Comparison of ENCODE assay signal across 8 mouse cellular contexts in the genomic region with DNA sequence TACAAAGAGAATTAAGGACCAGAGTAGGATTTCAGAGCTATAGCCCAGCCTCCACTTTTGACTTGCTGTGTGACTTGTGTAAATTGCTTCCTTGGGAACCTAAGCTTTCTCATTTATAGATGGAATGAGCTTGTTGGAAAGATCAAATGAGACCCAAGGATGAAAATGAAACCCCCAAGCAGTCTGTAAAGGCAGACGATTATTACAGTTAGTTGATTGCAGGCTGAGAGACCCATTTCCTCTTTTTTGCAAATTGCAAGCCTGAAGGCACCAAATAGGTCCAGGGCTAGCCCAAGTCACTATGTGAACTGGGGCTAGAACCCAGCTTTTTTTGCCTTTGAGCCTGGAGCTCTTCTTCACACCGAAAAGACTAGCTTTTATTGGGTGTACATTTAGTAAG. TPM values are rescaled to one million over a fixed set of nuclear protein-coding genes. Genes with fewer than 3 reads are reported as not detected.
DNase-seq lines count a peak whose midpoint lies in the region; ATAC-seq lines count a peak whose summit lies in the region.

No protein-coding gene starts in this region.

- no peak for ATAC-seq in neural tube, embryonic 11.5 days (ENCODE audit: insufficient read depth, low FRiP score, low TSS enrichment)
- ATAC-seq in forebrain, embryonic 14.5 days: 0 out of 2 replicates have a peak, but pooled peaks have one; percentile 1
- no peak for ATAC-seq in liver, embryonic 12.5 days
- no peak for ATAC-seq in stomach, embryonic 14.5 days (ENCODE audit: insufficient number of reproducible peaks, insufficient read depth, low FRiP score, low read depth)

- no peaks in the 10 kb centered on the region for H3K9me3 ChIP-seq in neural tube, embryonic 11.5 days (ENCODE audit: control insufficient read depth, low read length)
- H3K9me3 ChIP-seq in forebrain, embryonic 14.5 days (replicated peaks; ENCODE audit: control insufficient read depth, low read length): no peaks in the 10 kb centered on the region
- no peaks in the 10 kb centered on the region for H3K9me3 ChIP-seq in liver, embryonic 12.5 days (replicated peaks)
- no peaks in the 10 kb centered on the region for H3K9me3 ChIP-seq in stomach, embryonic 14.5 days (ENCODE audit: control insufficient read depth, low read depth, low read length)

- no peaks in the 10 kb centered on the region for H3K4me1 ChIP-seq in neural tube, embryonic 11.5 days (ENCODE audit: control insufficient read depth, insufficient read depth, low read length)
- 0 out of 2 replicates have a peak, but pooled peaks cover 2% of the 10 kb centered on the region for H3K4me1 ChIP-seq in forebrain, embryonic 14.5 days (ENCODE audit: control insufficient read depth, insufficient read depth, low read length)
- H3K4me1 ChIP-seq in liver, embryonic 12.5 days: peaks cover 46% of the 10 kb centered on the region
- H3K4me1 ChIP-seq in stomach, embryonic 14.5 days (ENCODE audit: control insufficient read depth, insufficient read depth, low read length): no peaks in the 10 kb centered on the region

- no peak overlapping the region for H3K27ac ChIP-seq in neural tube, embryonic 11.5 days (ENCODE audit: low read depth, low read length)
- no peak overlapping the region for H3K27ac ChIP-seq in forebrain, embryonic 14.5 days (ENCODE audit: low read depth, low read length)
- H3K27ac ChIP-seq in liver, embryonic 12.5 days: peak overlapping the region; percentile 93
- no peak overlapping the region for H3K27ac ChIP-seq in stomach, embryonic 14.5 days (ENCODE audit: low read length)

- no peak for DNase-seq in neural tube, embryonic 11.5 days (ENCODE audit: low spot score)
- no peak for DNase-seq in neural tube, embryonic 10.5 days (ENCODE audit: extremely low spot score, low spot score)
- DNase-seq in forebrain, embryonic 14.5 days (ENCODE audit: low spot score): no peak
- no peak for DNase-seq in retina, postnatal 1 day
- no peak for DNase-seq in left cerebral cortex, postnatal 14 days (ENCODE audit: low spot score in 2 of 2)
- no peak for DNase-seq in cerebellum, adult 18-20 months

- no peaks in the 10 kb centered on the region for H3K27me3 ChIP-seq in neural tube, embryonic 11.5 days (ENCODE audit: control insufficient read depth, insufficient read depth, low read length)
- H3K27me3 ChIP-seq in forebrain, embryonic 14.5 days (replicated peaks; ENCODE audit: control insufficient read depth, insufficient read depth, low read length): no peaks in the 10 kb centered on the region
- H3K27me3 ChIP-seq in liver, embryonic 12.5 days (replicated peaks): no peaks in the 10 kb centered on the region
- H3K27me3 ChIP-seq in stomach, embryonic 14.5 days (ENCODE audit: control insufficient read depth, insufficient read depth, low read length): no peaks in the 10 kb centered on the region

- 43% methylated on average over 2 of the region's 2 CpGs for WGBS in neural tube, embryonic 11.5 days
- WGBS in forebrain, embryonic 14.5 days: 38% methylated on average over 2 of the region's 2 CpGs
- 16% methylated on average over 2 of the region's 2 CpGs for WGBS in liver, embryonic 12.5 days (ENCODE audit: insufficient replicate concordance)
- WGBS in stomach, embryonic 14.5 days: 32% methylated on average over 2 of the region's 2 CpGs

- peak overlapping the region; percentile 56 for H3K4me2 ChIP-seq in neural tube, embryonic 11.5 days (ENCODE audit: low read depth)
- H3K4me2 ChIP-seq in forebrain, embryonic 14.5 days (ENCODE audit: low read length): peak overlapping the region; percentile 57
- H3K4me2 ChIP-seq in liver, embryonic 12.5 days: peak overlapping the region; percentile 74
- peak overlapping the region; percentile 52 for H3K4me2 ChIP-seq in stomach, embryonic 14.5 days (replicated peaks; ENCODE audit: low read depth, low read length)

- peak overlapping the region; percentile 71 for H3K9ac ChIP-seq in neural tube, embryonic 11.5 days (ENCODE audit: low read length)
- H3K9ac ChIP-seq in forebrain, embryonic 14.5 days (ENCODE audit: low read length): 0 out of 2 replicates have a peak overlapping the region, but pooled peaks have one; percentile 26
- H3K9ac ChIP-seq in liver, embryonic 12.5 days: peak overlapping the region; percentile 78
- no peak overlapping the region for H3K9ac ChIP-seq in stomach, embryonic 14.5 days (replicated peaks; ENCODE audit: low read depth, low read length)

- intact Hi-C loops in left cerebral cortex, postnatal 14 days (cut with DNase I): loop anchor here (2.0 kb wide), 1 partner anchor 64 kb away; no protein-coding TSS in a partner anchor

- H3K36me3 ChIP-seq in neural tube, embryonic 11.5 days (ENCODE audit: control insufficient read depth, insufficient read depth, low read length): no peaks in the 10 kb centered on the region
- H3K36me3 ChIP-seq in forebrain, embryonic 14.5 days (ENCODE audit: control insufficient read depth, insufficient read depth, low read length): no peaks in the 10 kb centered on the region
- H3K36me3 ChIP-seq in liver, embryonic 12.5 days: no peaks in the 10 kb centered on the region
- no peaks in the 10 kb centered on the region for H3K36me3 ChIP-seq in stomach, embryonic 14.5 days (ENCODE audit: control insufficient read depth, insufficient read depth, low read length)

- no peak overlapping the region for H3K4me3 ChIP-seq in neural tube, embryonic 11.5 days (ENCODE audit: low read depth, low read length)
- peak overlapping the region; percentile 47 for H3K4me3 ChIP-seq in forebrain, embryonic 14.5 days (ENCODE audit: low read depth, low read length)
- H3K4me3 ChIP-seq in liver, embryonic 12.5 days: peak overlapping the region; percentile 68
- peak overlapping the region; percentile 47; the same call in 1 of the 2 replicates for H3K4me3 ChIP-seq in stomach, embryonic 14.5 days (ENCODE audit: low read depth, low read length)

RNA-seq across cellular contexts. Expression of gene Stard10, which starts 5.8 kb away (rescaled TPM):
- 7.0 and 8.0 TPM in 2 replicates for polyA plus RNA-seq in neural tube, embryonic 11.5 days (2014; fragmentation: Nextera tagmentation; extraction: Ambion mirVana)
- 8.0 and 8.1 TPM in 2 replicates for polyA plus RNA-seq in forebrain, embryonic 14.5 days (2014; fragmentation: Nextera tagmentation; extraction: Ambion mirVana)
- 76.9 and 79.5 TPM in 2 replicates for polyA plus RNA-seq in liver, embryonic 12.5 days (2016; fragmentation: Nextera tagmentation; extraction: Ambion mirVana)
- 123 and 128 TPM in 2 replicates for polyA plus RNA-seq in stomach, embryonic 14.5 days (2014; fragmentation: Nextera tagmentation; extraction: Ambion mirVana)
- total RNA-seq in left cerebral cortex, postnatal 14 days (2021): 10 to 100 TPM; 31.4 to 32.2 TPM

RNA-seq across cellular contexts. Expression of gene Atg16l2, which starts 9.0 kb away (rescaled TPM):
- 7.2 and 9.5 TPM in 2 replicates for polyA plus RNA-seq in neural tube, embryonic 11.5 days (2014; fragmentation: Nextera tagmentation; extraction: Ambion mirVana)
- polyA plus RNA-seq in forebrain, embryonic 14.5 days (2014; fragmentation: Nextera tagmentation; extraction: Ambion mirVana): 13.5 and 17.8 TPM in 2 replicates
- polyA plus RNA-seq in liver, embryonic 12.5 days (2016; fragmentation: Nextera tagmentation; extraction: Ambion mirVana): 4.7 and 5.7 TPM in 2 replicates
- polyA plus RNA-seq in stomach, embryonic 14.5 days (2014; fragmentation: Nextera tagmentation; extraction: Ambion mirVana): 12.0 and 16.2 TPM in 2 replicates
- 10 to 100 TPM; 53.7 to 60.3 TPM for total RNA-seq in left cerebral cortex, postnatal 14 days (2021)

RNA-seq across cellular contexts. Expression of gene Arap1, which starts 36.8 kb away (rescaled TPM):
- 11.2 and 12.3 TPM in 2 replicates for polyA plus RNA-seq in neural tube, embryonic 11.5 days (2014; fragmentation: Nextera tagmentation; extraction: Ambion mirVana)
- 5.8 and 6.5 TPM in 2 replicates for polyA plus RNA-seq in forebrain, embryonic 14.5 days (2014; fragmentation: Nextera tagmentation; extraction: Ambion mirVana)
- polyA plus RNA-seq in liver, embryonic 12.5 days (2016; fragmentation: Nextera tagmentation; extraction: Ambion mirVana): 20.5 and 24.6 TPM in 2 replicates
- 119 and 131 TPM in 2 replicates for polyA plus RNA-seq in stomach, embryonic 14.5 days (2014; fragmentation: Nextera tagmentation; extraction: Ambion mirVana)
- 10 to 100 TPM; 13.9 to 17.9 TPM for total RNA-seq in left cerebral cortex, postnatal 14 days (2021)
